Mouse (Mus musculus): ENCODE measurements around the gene Rnase12. TPM values are rescaled to one million over a fixed set of nuclear protein-coding genes. Genes with fewer than 3 reads are reported as not detected.

Rnase12 gene
- polyA plus RNA-seq, 1 experiment from 2014 or later: not detected

- Histone ChIP-seq H3K4me1 (0 out of 2 replicates have a peak, but pooled peaks cover 5% of the 10 kb centered on the region), H3K9ac (no peak within 1 kb of the TSS), H3K27ac (no peak within 1 kb of the TSS), H3K4me3 (no peak within 1 kb of the TSS), H3K36me3 (no peaks in the 10 kb centered on the region), H3K9me3 (no peaks in the 10 kb centered on the region), H3K27me3 (no peaks in the 10 kb centered on the region), H3K4me2 (replicated peaks) (no peak within 1 kb of the TSS)
- no peak for ATAC-seq (ENCODE audit: low FRiP score, low read depth)
- 54% methylated on average over 8 of the region's 8 CpGs for WGBS
Observed at GRCm38 (mm10) chr14:51007152-51007801, 50.2 kb downstream of the Rnase12 start, which contains the start of gene Rnase10. TSS of gene Rnase10 (plus strand) at chr14:51007751.

Other genes with a start within 250 kb of the Rnase12 start
- gene Ccnb1ip1, start 249.9 kb downstream of the Rnase12 start, polyA plus RNA-seq (2015; fragmentation: Nextera tagmentation; extraction: Ambion mirVana): not detected in 2 replicates
- 67.9 and 69.9 TPM in 2 replicates for gene Parp2, start 249.8 kb downstream of the Rnase12 start, polyA plus RNA-seq (2015; fragmentation: Nextera tagmentation; extraction: Ambion mirVana)
- 3.5 and 5.7 TPM in 2 replicates for gene Tep1, start 187.1 kb downstream of the Rnase12 start, polyA plus RNA-seq (2015; fragmentation: Nextera tagmentation; extraction: Ambion mirVana)
- 0.08 and 0.10 TPM in 2 replicates for gene Klhl33, start 160.2 kb downstream of the Rnase12 start, polyA plus RNA-seq (2015; fragmentation: Nextera tagmentation; extraction: Ambion mirVana)
- 177 and 184 TPM in 2 replicates for gene Osgep, start 132.8 kb downstream of the Rnase12 start, polyA plus RNA-seq (2015; fragmentation: Nextera tagmentation; extraction: Ambion mirVana)
- 286 and 290 TPM in 2 replicates for gene Apex1, start 132.7 kb downstream of the Rnase12 start, polyA plus RNA-seq (2015; fragmentation: Nextera tagmentation; extraction: Ambion mirVana)
- 46.8 and 47.4 TPM in 2 replicates for gene Pip4p1, start 126.8 kb downstream of the Rnase12 start, polyA plus RNA-seq (2015; fragmentation: Nextera tagmentation; extraction: Ambion mirVana)
- 51.6 and 56.9 TPM in 2 replicates for gene Pnp, start 126.6 kb downstream of the Rnase12 start, polyA plus RNA-seq (2015; fragmentation: Nextera tagmentation; extraction: Ambion mirVana)
- not detected in 2 replicates for gene Gm49342, start 113.1 kb downstream of the Rnase12 start, polyA plus RNA-seq (2015; fragmentation: Nextera tagmentation; extraction: Ambion mirVana)
- gene Pnp2, start 101.7 kb downstream of the Rnase12 start, polyA plus RNA-seq (2015; fragmentation: Nextera tagmentation; extraction: Ambion mirVana): 0.37 and 0.42 TPM in 2 replicates
- 0.17 TPM in 1 of 2 replicates, not detected in the other for gene Rnase10, start 49.9 kb downstream of the Rnase12 start, polyA plus RNA-seq (2015; fragmentation: Nextera tagmentation; extraction: Ambion mirVana)
- not detected in 2 replicates for gene Rnase9, start 15.8 kb downstream of the Rnase12 start, polyA plus RNA-seq (2015; fragmentation: Nextera tagmentation; extraction: Ambion mirVana)
- not detected in 2 replicates for gene Rnase11, start 7.5 kb downstream of the Rnase12 start, polyA plus RNA-seq (2015; fragmentation: Nextera tagmentation; extraction: Ambion mirVana)
- gene Olfr750, start 16.8 kb upstream of the Rnase12 start, polyA plus RNA-seq (2015; fragmentation: Nextera tagmentation; extraction: Ambion mirVana): 0.03 TPM in 1 of 2 replicates, not detected in the other
- 30.2 and 31.4 TPM in 2 replicates for gene Rnase4, start 33.4 kb upstream of the Rnase12 start, polyA plus RNA-seq (2015; fragmentation: Nextera tagmentation; extraction: Ambion mirVana)
- gene Ang, start 33.5 kb upstream of the Rnase12 start, polyA plus RNA-seq (2015; fragmentation: Nextera tagmentation; extraction: Ambion mirVana): 6.7 and 7.6 TPM in 2 replicates
- gene Eddm3b, start 56.8 kb upstream of the Rnase12 start, polyA plus RNA-seq (2015; fragmentation: Nextera tagmentation; extraction: Ambion mirVana): not detected in 2 replicates
- gene Rnase6, start 66.2 kb upstream of the Rnase12 start, polyA plus RNA-seq (2015; fragmentation: Nextera tagmentation; extraction: Ambion mirVana): 0.97 and 1.2 TPM in 2 replicates
- gene Rnase1, start 89.1 kb upstream of the Rnase12 start, polyA plus RNA-seq (2015; fragmentation: Nextera tagmentation; extraction: Ambion mirVana): 0.14 TPM in 1 of 2 replicates, not detected in the other
- gene Rnase2b, start 104.6 kb upstream of the Rnase12 start, polyA plus RNA-seq (2015; fragmentation: Nextera tagmentation; extraction: Ambion mirVana): not detected in 2 replicates
- not detected in 2 replicates for gene Ang2, start 141.5 kb upstream of the Rnase12 start, polyA plus RNA-seq (2015; fragmentation: Nextera tagmentation; extraction: Ambion mirVana)
- not detected in 2 replicates for gene Ear14, start 145.7 kb upstream of the Rnase12 start, polyA plus RNA-seq (2015; fragmentation: Nextera tagmentation; extraction: Ambion mirVana)
- not detected in 2 replicates for gene Rnase2a, start 198.5 kb upstream of the Rnase12 start, polyA plus RNA-seq (2015; fragmentation: Nextera tagmentation; extraction: Ambion mirVana)